Mouse (Mus musculus): Measurements from ENCODE around the gene Ssu72.

GRCm38 (mm10) chr4:155736421-155736820 lies 31.8 kb downstream of the Ssu72 start:
- TF ChIP-seq GATA1 (IDR thresholded peaks at IDR 0.05; ENCODE audit: borderline replicate concordance, low read length) (no peak), FLI1 (IDR thresholded peaks at IDR 0.05; ENCODE audit: low read length) (no peak)
